Mouse (Mus musculus): ENCODE measurements around the gene Pik3ip1.

GRCm38 (mm10) chr11:3287131-3287530 lies 43.1 kb upstream of the Pik3ip1 start:
- TF ChIP-seq CTCF (IDR thresholded peaks at IDR 0.05; ENCODE audit: borderline replicate concordance, extremely low read depth, insufficient read depth, insufficient read length) (no peak), POLR2A (IDR thresholded peaks at IDR 0.05; ENCODE audit: borderline replicate concordance, extremely low read depth, insufficient read depth, insufficient read length, poor library complexity, severe bottlenecking) (no peak)
